Mouse (Mus musculus) midbrain, embryonic 12.5 days (tissue): ENCODE data around the gene Myh9. TPM values are rescaled to one million over a fixed set of nuclear protein-coding genes. Genes with fewer than 3 reads are reported as not detected.
"Not testable (repeated sequence)": the region's sequence is repeated elsewhere in the genome, so short reads cannot be mapped to it uniquely, and the experiment has no call there.

Experiments used
- ATAC-seq: fragments of 200-750 bp; cut with Nextera tagmentation; 2 replicates; pipeline ENCODE4 v1.8.0; 2017; ENCODE audit warnings: low read depth, moderate TSS enrichment, moderate library complexity; ENCODE audit not compliant: low FRiP score
- H3K27ac ChIP-seq: fragments of 300-500 bp; sonication (generic); replicated peaks from 2 replicates; pipeline ENCODE4 v1.5.1; 2016; ENCODE audit warnings: mild to moderate bottlenecking
- H3K27me3 ChIP-seq: fragments of 300-500 bp; sonication (generic); 2 replicates; pipeline ENCODE4 v1.6.1; 2016; ENCODE audit warnings: mild to moderate bottlenecking
- H3K36me3 ChIP-seq: fragments of 300-500 bp; sonication (generic); 2 replicates; pipeline ENCODE4 v1.6.1; 2016
- H3K4me1 ChIP-seq: fragments of 300-500 bp; sonication (generic); 2 replicates; pipeline ENCODE4 v1.6.1; 2016
- H3K4me2 ChIP-seq: fragments of 300-500 bp; sonication (generic); replicated peaks from 2 replicates; pipeline ENCODE4 v1.6.1; 2016; ENCODE audit warnings: mild to moderate bottlenecking, moderate library complexity
- H3K4me3 ChIP-seq: fragments of 300-500 bp; sonication (generic); 2 replicates; pipeline ENCODE4 v1.5.1; 2016; ENCODE audit warnings: mild to moderate bottlenecking
- H3K9ac ChIP-seq: fragments of 300-500 bp; sonication (generic); replicated peaks from 2 replicates; pipeline ENCODE4 v1.6.1; 2016; ENCODE audit warnings: mild to moderate bottlenecking, moderate library complexity
- H3K9me3 ChIP-seq: fragments of 300-500 bp; sonication (generic); 2 replicates; pipeline ENCODE4 v1.6.1; 2016; ENCODE audit warnings: mild to moderate bottlenecking
- WGBS: fragments of 180-500 bp; shearing (Covaris S2); methylation state at CpG from one replicate; pipeline ENCODE4 v1.1.7; 2016; 5-methylcytosine and 5-hydroxymethylcytosine counted together
- polyA plus RNA-seq: library from polyadenylated mRNA; unstranded; fragments of >200 nt; fragmentation: Nextera tagmentation; extraction: Ambion mirVana; gene quantifications from 2 replicates; pipeline ENCODE4 v1.2.1, GENCODE M21; 2016

Myh9 gene
- polyA plus RNA-seq, 1 experiment from 2014 or later = 24.9 TPM

DNA sequence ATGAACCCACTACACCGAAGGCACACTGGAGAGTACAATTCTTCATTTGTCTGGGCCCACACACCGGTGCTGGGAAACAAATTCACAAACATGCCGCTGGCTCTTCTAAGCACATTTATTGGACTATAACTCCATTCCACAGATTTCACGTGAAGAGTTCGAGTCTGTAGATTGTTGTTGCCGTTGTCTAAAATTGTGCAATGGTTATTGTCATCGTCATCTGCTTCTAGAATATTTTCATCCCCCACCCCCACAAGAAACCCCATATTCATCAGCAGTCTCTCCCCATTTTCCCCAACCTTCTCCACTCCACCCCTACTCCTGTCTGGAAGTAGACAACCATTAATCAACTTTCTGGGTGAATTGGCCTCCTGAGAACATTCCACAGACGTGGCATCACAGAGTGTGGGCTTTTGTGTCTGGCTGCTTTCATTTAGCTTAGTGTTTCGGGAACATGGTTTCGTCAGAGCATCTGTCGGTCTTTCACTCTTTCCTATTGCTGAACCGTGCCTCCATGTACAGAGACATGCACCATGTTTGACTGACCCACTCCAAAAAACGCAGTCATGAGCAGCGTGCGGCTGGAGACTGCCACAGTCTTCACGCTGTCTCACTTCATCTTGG, 6.6 kb upstream of the Myh9 start:
- WGBS = 91% methylated on average over 16 of the region's 16 CpGs
- Histone ChIP-seq H3K27me3 (no peaks in the 10 kb centered on the region), H3K4me2 (no peak overlapping the region), H3K36me3 (no peaks in the 10 kb centered on the region), H3K9ac (no peak overlapping the region), H3K27ac (no peak overlapping the region), H3K4me1 (no peaks in the 10 kb centered on the region), H3K4me3 (no peak overlapping the region), H3K9me3 (no peaks in the 10 kb centered on the region)
- no peak for ATAC-seq

DNA sequence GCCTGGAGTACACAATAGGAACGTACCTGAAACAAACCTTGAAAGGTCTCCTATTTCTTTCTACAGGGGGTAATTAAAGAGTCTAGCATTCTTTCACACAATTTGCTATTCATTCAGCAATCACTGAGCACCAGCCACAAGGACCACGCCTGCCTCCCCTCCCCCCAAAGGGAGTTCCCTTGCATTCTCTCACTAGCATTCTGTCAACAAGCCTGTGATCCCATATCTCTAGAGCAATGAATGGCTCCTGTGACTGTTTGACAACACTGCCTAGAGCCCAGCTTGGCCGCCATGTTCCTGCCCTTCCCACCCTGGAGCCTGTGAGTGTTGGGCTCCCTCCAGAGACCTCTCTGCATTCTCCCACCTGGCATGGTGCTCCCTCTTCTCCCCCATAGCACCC, 5.9 kb upstream of the Myh9 start:
- no peak overlapping the region for H3K27ac ChIP-seq
- WGBS = 71% methylated on average over 3 of the region's 3 CpGs
- H3K4me2 ChIP-seq = no peak overlapping the region
- H3K9me3 ChIP-seq = no peaks in the 10 kb centered on the region
- H3K4me1 ChIP-seq = no peaks in the 10 kb centered on the region
- no peaks in the 10 kb centered on the region for H3K27me3 ChIP-seq
- no peaks in the 10 kb centered on the region for H3K36me3 ChIP-seq
- no peak overlapping the region for H3K9ac ChIP-seq
- ATAC-seq = no peak
- H3K4me3 ChIP-seq = no peak overlapping the region

DNA sequence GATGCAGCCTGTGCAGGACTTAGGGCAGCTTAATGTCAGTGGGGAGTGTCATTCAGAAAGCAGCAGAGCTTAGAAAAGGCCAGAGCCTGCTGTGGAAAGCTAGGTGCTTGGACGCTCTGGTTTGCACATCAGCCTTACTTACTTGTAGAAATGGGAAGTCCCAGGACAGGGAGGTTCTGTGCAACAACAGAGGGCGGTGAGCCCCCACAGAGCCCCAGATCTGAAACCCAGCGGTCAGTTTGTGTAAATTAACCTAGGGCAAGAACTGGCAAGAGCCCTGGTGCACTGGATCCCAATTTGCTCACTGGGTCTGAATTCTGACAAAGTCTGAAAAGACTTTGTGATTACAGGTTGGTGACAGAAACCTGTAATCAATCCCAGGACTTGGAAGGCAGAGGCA, 5.1 kb upstream of the Myh9 start:
- H3K27ac ChIP-seq = no peak overlapping the region
- no peak for ATAC-seq
- no peak overlapping the region for H3K4me3 ChIP-seq
- 0 out of 2 replicates have a peak, but pooled peaks cover 2% of the 10 kb centered on the region for H3K4me1 ChIP-seq
- no peak overlapping the region for H3K9ac ChIP-seq
- no peaks in the 10 kb centered on the region for H3K36me3 ChIP-seq
- H3K27me3 ChIP-seq = no peaks in the 10 kb centered on the region
- 69% methylated on average over 3 of the region's 3 CpGs for WGBS
- no peaks in the 10 kb centered on the region for H3K9me3 ChIP-seq
- no peak overlapping the region for H3K4me2 ChIP-seq

DNA sequence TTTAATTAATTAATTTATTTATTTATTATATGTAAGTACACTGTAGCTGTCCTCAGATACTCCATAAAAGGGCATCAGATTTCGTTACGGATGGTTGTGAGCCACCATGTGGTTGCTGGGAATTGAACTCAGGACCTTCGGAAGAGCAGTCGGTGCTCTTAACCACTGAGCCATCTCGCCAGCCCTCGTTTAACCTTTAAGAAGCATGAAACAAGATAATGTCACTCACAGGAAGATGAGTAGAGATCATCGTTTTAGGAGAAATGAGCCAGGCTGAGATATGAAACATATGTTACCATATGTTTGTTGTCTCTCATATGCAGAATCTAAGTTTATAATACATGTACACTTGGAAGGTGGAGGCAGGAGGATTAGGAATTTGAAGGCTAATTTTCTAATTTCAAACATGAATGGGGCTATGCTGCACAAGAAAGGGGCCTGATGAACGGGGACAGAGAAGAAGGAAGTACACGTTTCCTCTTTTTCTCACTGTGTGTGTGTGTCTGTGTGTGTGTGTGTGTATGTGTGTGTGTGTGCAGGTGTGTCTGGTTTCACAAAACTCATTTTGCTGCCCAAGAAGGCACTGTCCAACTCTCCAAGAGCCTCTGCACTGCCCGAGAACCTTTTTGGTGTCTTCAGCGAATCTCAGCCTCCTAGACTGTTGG, 4.1 kb upstream of the Myh9 start:
- WGBS = 88% methylated on average over 11 of the region's 11 CpGs
- ATAC-seq, H3K36me3 ChIP-seq, H3K4me2 ChIP-seq, H3K27ac ChIP-seq, H3K4me1 ChIP-seq, H3K4me3 ChIP-seq, H3K27me3 ChIP-seq, H3K9ac ChIP-seq, H3K9me3 ChIP-seq: not testable (repeated sequence)

DNA sequence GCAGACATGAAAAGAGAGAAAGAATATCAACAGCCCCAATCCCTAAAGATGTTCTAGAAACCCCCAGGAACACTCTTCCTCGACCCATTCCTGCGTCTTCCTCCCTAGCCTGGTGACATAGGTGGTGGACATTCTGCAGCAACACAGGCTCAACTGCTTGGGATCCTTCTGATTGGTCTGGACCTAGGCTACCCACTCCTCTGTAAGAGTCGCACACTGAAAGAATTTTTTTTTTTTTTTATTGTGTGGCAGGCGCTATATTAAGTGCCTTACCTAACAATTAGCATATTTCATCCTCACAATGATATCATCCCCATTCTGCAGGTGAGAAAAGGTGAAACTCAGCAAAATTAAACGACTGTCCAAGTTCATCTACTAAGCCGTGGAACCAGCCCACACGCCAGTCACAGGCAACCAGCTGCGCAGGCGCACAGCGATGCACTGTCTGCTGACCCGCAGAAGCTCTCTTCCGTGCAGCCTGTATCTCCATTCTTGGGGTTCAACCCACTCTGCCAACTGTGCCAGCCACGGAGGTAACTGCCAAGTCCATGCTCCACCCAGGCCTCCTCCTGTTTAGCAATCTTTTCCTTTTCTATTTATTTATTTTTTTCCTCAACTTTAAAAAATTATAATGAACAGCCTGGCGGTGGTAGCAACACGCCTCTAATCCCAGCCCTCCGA, 3.1 kb upstream of the Myh9 start:
- H3K27ac ChIP-seq = no peak overlapping the region
- no peaks in the 10 kb centered on the region for H3K36me3 ChIP-seq
- no peak overlapping the region for H3K9ac ChIP-seq
- H3K9me3 ChIP-seq = no peaks in the 10 kb centered on the region
- no peak overlapping the region for H3K4me3 ChIP-seq
- H3K4me1 ChIP-seq = peaks cover 13% of the 10 kb centered on the region
- 90% methylated on average over 16 of the region's 16 CpGs for WGBS
- no peak overlapping the region for H3K4me2 ChIP-seq
- no peak for ATAC-seq
- H3K27me3 ChIP-seq = 0 out of 2 replicates have a peak, but pooled peaks cover 4% of the 10 kb centered on the region

DNA sequence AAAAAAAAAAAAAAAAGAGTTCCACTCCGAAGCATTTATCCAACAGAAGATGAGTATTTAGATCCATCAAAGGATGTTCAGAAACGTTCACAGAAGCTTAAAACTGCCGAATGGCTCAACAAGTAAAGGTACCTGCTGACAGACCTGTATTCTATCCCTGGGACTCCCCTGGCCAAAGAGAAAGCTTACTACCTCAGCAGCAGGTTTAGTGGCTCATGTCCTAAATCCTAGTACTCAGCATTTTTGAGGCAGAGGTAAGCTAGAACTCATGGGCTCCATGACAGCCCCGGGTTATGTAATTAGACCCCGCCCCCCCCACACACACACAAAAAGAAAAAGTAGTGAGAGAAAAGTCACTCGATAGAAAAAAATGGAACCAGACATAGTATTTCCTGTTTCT, 2.1 kb upstream of the Myh9 start:
- no peak overlapping the region for H3K9ac ChIP-seq
- no peak overlapping the region for H3K27ac ChIP-seq
- H3K4me1 ChIP-seq = peaks cover 24% of the 10 kb centered on the region
- no peaks in the 10 kb centered on the region for H3K36me3 ChIP-seq
- ATAC-seq = no peak
- peaks cover 12% of the 10 kb centered on the region; the same call in 1 of the 2 replicates for H3K27me3 ChIP-seq
- H3K4me3 ChIP-seq = no peak overlapping the region
- WGBS = 81% methylated on average over 6 of the region's 6 CpGs
- no peaks in the 10 kb centered on the region for H3K9me3 ChIP-seq
- no peak overlapping the region for H3K4me2 ChIP-seq

DNA sequence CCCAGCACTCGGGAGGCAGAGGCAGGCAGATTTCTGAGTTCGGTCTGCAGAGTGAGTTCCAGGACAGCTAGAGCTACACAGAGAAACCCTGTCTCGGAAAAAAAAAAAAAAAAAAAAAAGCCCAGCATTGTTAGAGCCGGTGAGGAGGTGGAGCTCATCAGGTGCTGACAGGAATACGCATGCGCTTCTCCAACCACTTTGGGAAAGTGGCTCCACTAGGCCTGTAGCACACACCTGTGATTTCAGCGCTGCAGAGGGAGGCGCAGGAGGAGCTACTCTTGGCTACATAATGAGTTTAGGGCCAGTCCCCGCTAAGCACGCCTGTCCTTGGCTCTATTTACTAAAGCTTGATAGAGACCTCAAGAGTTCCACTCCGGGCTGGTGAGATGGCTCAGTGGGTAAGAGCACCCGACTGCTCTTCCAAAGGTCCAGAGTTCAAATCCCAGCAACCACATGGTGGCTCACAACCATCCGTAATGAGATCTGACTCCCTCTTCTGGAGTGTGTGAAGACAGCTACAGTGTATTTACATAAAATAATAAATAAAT, 1.6 kb upstream of the Myh9 start:
- not testable (repeated sequence) for ATAC-seq, H3K4me3 ChIP-seq, H3K36me3 ChIP-seq, H3K27ac ChIP-seq, H3K9me3 ChIP-seq, H3K4me2 ChIP-seq, H3K9ac ChIP-seq
- Histone ChIP-seq H3K27me3 (peaks cover 12% of the 10 kb centered on the region; the same call in 1 of the 2 replicates), H3K4me1 (peaks cover 29% of the 10 kb centered on the region)
- WGBS = 64% methylated on average over 13 of the region's 13 CpGs

DNA sequence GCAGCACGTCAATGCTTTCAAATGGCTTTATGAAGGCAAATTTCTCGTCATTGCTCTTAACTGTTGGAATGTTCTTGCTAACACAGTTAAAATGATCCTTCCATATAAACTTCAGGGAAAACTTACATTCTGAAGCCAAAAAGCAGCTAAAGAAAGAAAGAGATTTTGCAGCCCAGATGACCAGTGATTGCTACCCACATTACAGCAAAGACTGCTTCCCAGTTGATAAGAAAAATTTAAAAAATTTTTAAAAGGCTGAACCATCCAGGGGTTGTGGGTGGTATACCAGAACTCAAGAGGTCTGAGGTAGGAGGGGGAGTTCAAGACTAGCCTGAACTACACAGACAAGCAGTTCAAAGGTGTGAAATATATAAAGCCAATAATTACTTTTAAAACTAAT, 1.1 kb upstream of the Myh9 start:
- no peak overlapping the region for H3K27ac ChIP-seq
- no peak for ATAC-seq
- H3K4me1 ChIP-seq = peaks cover 30% of the 10 kb centered on the region
- H3K9me3 ChIP-seq = no peaks in the 10 kb centered on the region
- H3K27me3 ChIP-seq = peaks cover 12% of the 10 kb centered on the region; the same call in 1 of the 2 replicates
- H3K4me3 ChIP-seq = no peak overlapping the region
- no peak overlapping the region for H3K9ac ChIP-seq
- no peaks in the 10 kb centered on the region for H3K36me3 ChIP-seq
- WGBS = 41% methylated on average over 2 of the region's 2 CpGs
- H3K4me2 ChIP-seq = no peak overlapping the region

DNA sequence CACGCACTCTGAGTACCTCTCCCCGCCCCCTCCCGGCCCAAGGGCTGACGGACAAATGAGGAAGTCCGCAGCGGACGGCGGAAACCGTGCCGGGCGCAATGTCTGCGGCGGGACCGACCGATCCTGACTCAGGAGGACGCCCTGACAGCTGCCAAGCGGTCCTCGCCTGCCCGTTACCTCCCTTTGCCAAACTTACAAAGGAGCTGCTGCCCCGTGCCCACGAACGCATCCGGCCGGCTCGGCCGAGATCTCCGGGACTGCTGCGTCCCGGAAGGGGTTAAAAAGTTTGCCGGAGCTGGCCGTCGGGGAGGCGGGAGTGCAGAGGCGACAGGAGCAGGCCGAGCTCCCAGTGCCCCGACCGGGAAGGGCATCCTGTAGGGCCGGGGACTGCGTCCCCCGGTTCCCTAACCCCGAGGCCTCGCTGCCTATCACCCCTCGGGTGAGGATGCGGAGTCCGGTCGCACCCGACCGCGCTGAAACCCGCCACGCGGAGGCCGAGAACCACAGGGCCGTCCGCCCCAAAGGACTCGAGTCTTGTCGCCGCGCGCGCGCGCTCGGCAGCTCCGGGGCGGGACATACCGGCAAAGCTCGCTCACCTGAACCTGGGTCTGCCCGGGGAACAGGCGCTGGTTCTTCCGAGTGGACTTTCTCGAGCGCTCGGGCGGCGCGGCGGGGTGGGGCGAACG, 471 bp downstream of the Myh9 start:
- Histone ChIP-seq H3K4me1 (peaks cover 38% of the 10 kb centered on the region), H3K9me3 (no peaks in the 10 kb centered on the region), H3K36me3 (no peaks in the 10 kb centered on the region), H3K4me3 (peak overlapping the region; percentile 74), H3K4me2 (peak overlapping the region; percentile 90), H3K27me3 (peaks cover 12% of the 10 kb centered on the region; the same call in 1 of the 2 replicates), H3K9ac (peak overlapping the region; percentile 79), H3K27ac (peak overlapping the region; percentile 65)
- under 1% methylated on average over 80 of the region's 80 CpGs for WGBS
- peak; percentile 39 for ATAC-seq

DNA sequence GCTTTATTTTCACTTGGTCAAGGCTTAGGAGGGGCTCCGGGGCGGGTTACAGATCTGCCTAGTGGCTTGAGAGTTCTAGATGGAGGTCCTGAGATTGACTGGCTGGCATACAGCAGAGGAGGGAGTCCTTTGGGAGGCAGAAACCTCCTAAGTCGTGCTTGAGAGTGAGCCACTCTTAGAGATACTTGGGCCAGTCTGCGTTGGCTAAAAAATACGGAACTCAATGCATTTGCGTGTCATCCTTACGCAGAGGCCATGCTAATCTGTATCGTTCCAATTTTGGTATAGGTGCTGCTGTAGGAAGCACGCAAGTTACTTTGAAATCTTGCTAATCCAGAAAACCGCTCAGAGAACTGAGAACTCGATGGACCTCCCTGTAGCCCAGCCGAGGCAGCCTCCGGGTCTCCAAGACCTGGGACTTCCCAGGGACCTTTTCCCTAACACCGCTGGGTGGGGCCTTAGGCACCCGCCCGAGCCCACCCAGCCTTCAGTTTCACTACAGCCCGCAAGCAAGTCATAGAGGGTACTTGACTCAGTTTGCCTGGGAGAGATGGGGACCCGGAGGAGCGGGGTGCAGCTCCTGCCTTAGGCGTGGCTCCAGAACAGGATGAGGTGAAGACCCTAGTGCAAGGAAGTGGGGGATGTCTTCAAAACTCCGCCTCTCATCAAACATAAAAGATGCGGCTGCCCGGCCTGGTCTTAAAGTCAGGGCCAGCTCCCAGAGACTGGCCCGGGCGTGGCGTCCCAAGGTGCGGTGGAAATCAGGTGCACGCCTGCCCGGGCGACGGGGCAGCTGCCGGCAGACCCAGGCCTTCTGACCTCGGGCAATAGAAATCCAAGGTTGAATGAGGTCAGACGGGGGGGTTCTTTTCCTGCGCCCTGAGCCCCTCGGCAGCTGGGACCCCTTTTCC, 1.3 kb downstream of the Myh9 start:
- Histone ChIP-seq H3K9me3 (no peaks in the 10 kb centered on the region), H3K9ac (peak overlapping the region; percentile 79), H3K27ac (0 out of 2 replicates have a peak overlapping the region, but pooled peaks have one; percentile 65), H3K27me3 (peaks cover 12% of the 10 kb centered on the region; the same call in 1 of the 2 replicates), H3K36me3 (no peaks in the 10 kb centered on the region), H3K4me3 (peak overlapping the region; percentile 74), H3K4me2 (peak overlapping the region; percentile 90), H3K4me1 (peaks cover 45% of the 10 kb centered on the region)
- ATAC-seq = no peak
- 4% methylated on average over 36 of the region's 36 CpGs for WGBS
